Mouse (Mus musculus) lung, postnatal 0 days (tissue): ENCODE results near the gene Gata2. TPM values are rescaled to one million over a fixed set of nuclear protein-coding genes. Genes with fewer than 3 reads are reported as not detected.

Experiments used
- ATAC-seq: fragments of 200-750 bp; cut with Nextera tagmentation; 2 replicates; pipeline ENCODE4 v1.8.0; 2017; ENCODE audit warnings: moderate library complexity
- DNase-seq: peaks from one replicate; pipeline ENCODE4 v3.0.0-alpha.2; 2016; ENCODE audit warnings: low spot score
- H3K27ac ChIP-seq: fragments of 300-500 bp; sonication (generic); 2 replicates; pipeline ENCODE4 v1.5.1; 2014; ENCODE audit warnings: antibody characterized with exemption, mild to moderate bottlenecking, low read length, mixed read lengths
- H3K27me3 ChIP-seq: fragments of 300-500 bp; sonication (generic); replicated peaks from 2 replicates; pipeline ENCODE4 v1.6.1; 2014; ENCODE audit warnings: low read length, mixed read lengths; ENCODE audit not compliant: insufficient read depth
- H3K36me3 ChIP-seq: fragments of 300-500 bp; sonication (generic); 2 replicates; pipeline ENCODE4 v1.6.1; 2014; ENCODE audit warnings: low read length, mixed read lengths; ENCODE audit not compliant: insufficient read depth
- H3K4me1 ChIP-seq: fragments of 300-500 bp; sonication (generic); 2 replicates; pipeline ENCODE4 v1.6.1; 2014; ENCODE audit warnings: antibody characterized with exemption, low read depth, low read length, mixed read lengths; ENCODE audit not compliant: insufficient read depth
- H3K4me2 ChIP-seq: fragments of 300-500 bp; sonication (generic); replicated peaks from 2 replicates; pipeline ENCODE4 v1.6.1; 2014; ENCODE audit warnings: low read depth, mild to moderate bottlenecking, low read length, moderate library complexity, mixed read lengths
- H3K4me3 ChIP-seq: fragments of 300-500 bp; sonication (generic); 2 replicates; pipeline ENCODE4 v1.5.1; 2014; ENCODE audit warnings: low read depth, low read length
- H3K9ac ChIP-seq: fragments of 300-500 bp; sonication (generic); replicated peaks from 2 replicates; pipeline ENCODE4 v1.6.1; 2014; ENCODE audit warnings: low read depth, mild to moderate bottlenecking
- H3K9me3 ChIP-seq: fragments of 300-500 bp; sonication (generic); 2 replicates; pipeline ENCODE4 v1.6.1; 2016; ENCODE audit warnings: low read length, mixed read lengths
- CTCF ChIP-seq: IDR thresholded peaks from 2 replicates; pipeline ENCODE4 v1.5.1; 2016; ENCODE audit warnings: antibody characterized with exemption, mild to moderate bottlenecking
- EP300 ChIP-seq: IDR thresholded peaks from 2 replicates; pipeline ENCODE4 v1.6.1; 2016; ENCODE audit warnings: antibody characterized with exemption, mild to moderate bottlenecking, control low read depth
- WGBS: fragments of 180-500 bp; shearing (Covaris S2); extraction: QIAGEN DNeasy Blood & Tissue Kit; methylation state at CpG from one replicate; pipeline ENCODE4 v1.1.7; 2014; 5-methylcytosine and 5-hydroxymethylcytosine counted together
- polyA plus RNA-seq: library from polyadenylated mRNA; unstranded; fragments of >200 nt; fragmentation: Nextera tagmentation; extraction: Ambion mirVana; gene quantifications from 2 replicates; pipeline ENCODE4 v1.2.1, GENCODE M21; 2015

Gene Gata2
- polyA plus RNA-seq, 1 experiment from 2014 or later: 104 TPM

GRCm38 (mm10) chr6:88205386-88205700, 11.7 kb downstream of the Gata2 start:
- TF ChIP-seq CTCF: no peak
- TF ChIP-seq EP300: no peak
- DNase-seq: no peak
- peaks cover 40% of the 10 kb centered on the region for H3K27me3 ChIP-seq
- H3K27ac ChIP-seq: no peak overlapping the region; the same call in 1 of the 2 replicates
- no peaks in the 10 kb centered on the region for H3K9me3 ChIP-seq
- H3K4me2 ChIP-seq: no peak overlapping the region
- no peak overlapping the region for H3K9ac ChIP-seq
- no peaks in the 10 kb centered on the region for H3K36me3 ChIP-seq
- ATAC-seq: peak; percentile 39
- 0 out of 2 replicates have a peak, but pooled peaks cover 4% of the 10 kb centered on the region for H3K4me1 ChIP-seq
- H3K4me3 ChIP-seq: no peak overlapping the region
- 32% methylated on average over 7 of the region's 7 CpGs for WGBS

GRCm38 (mm10) chr6:88205937-88206336, 12.2 kb downstream of the Gata2 start:
- H3K4me3 ChIP-seq: no peak overlapping the region
- ATAC-seq: peak; percentile 62
- H3K9me3 ChIP-seq: no peaks in the 10 kb centered on the region
- H3K27ac ChIP-seq: no peak overlapping the region
- no peak overlapping the region for H3K9ac ChIP-seq
- peak; percentile 30 for TF ChIP-seq CTCF
- no peak for TF ChIP-seq EP300
- 22% methylated on average over 9 of the region's 9 CpGs for WGBS
- H3K4me1 ChIP-seq: 0 out of 2 replicates have a peak, but pooled peaks cover 4% of the 10 kb centered on the region
- no peaks in the 10 kb centered on the region for H3K36me3 ChIP-seq
- H3K4me2 ChIP-seq: no peak overlapping the region
- DNase-seq: peak; percentile 22
- H3K27me3 ChIP-seq: peaks cover 34% of the 10 kb centered on the region

- no peak for DNase-seq
- Histone ChIP-seq H3K9me3 (no peaks in the 10 kb centered on the region), H3K4me2 (no peak overlapping the region), H3K9ac (no peak overlapping the region), H3K4me3 (no peak overlapping the region), H3K4me1 (0 out of 2 replicates have a peak, but pooled peaks cover 4% of the 10 kb centered on the region), H3K27me3 (peaks cover 34% of the 10 kb centered on the region), H3K36me3 (no peaks in the 10 kb centered on the region), H3K27ac (no peak overlapping the region)
- no peak for ATAC-seq
- no peak for TF ChIP-seq EP300
- TF ChIP-seq CTCF: no peak
- 53% methylated on average over 7 of the region's 7 CpGs for WGBS
Observed at GRCm38 (mm10) chr6:88206566-88206965, 12.9 kb downstream of the Gata2 start.

DNA sequence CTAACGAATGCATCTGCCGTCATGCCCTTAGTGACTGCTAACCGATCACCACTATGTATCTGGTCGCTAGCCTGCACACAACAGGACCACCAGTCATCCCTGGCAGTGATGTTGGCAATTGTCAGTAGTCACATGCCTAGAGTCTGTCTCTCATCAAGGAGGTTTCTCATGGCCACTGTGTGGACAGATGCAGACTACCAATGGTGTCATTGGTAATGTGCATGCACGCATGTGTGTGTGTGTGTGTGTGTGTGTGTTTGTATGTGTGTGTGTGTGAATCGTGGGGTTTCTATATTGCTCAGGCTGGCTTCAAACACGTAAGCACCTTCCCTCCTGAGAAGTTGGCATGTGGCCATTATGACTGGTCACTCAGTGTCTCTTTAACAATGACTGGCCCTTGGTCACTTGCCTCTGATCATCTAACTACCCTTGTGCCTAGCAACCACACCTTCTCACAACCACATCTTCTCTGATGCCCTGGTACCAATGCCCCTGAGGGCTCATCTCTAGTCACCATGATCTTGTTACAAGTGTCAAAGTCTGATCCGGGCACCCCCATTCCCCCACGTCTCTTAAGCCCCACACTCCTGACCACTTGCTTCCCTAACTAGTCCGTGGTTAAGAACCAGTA, 13.8 kb downstream of the Gata2 start:
- Histone ChIP-seq H3K4me2 (no peak overlapping the region), H3K36me3 (no peaks in the 10 kb centered on the region), H3K27me3 (peaks cover 27% of the 10 kb centered on the region), H3K9me3 (no peaks in the 10 kb centered on the region), H3K27ac (no peak overlapping the region), H3K9ac (no peak overlapping the region), H3K4me1 (0 out of 2 replicates have a peak, but pooled peaks cover 4% of the 10 kb centered on the region), H3K4me3 (no peak overlapping the region)
- ATAC-seq (no peak), DNase-seq (no peak)
- WGBS: 82% methylated on average over 10 of the region's 10 CpGs
- TF ChIP-seq EP300: no peak
- no peak for TF ChIP-seq CTCF

- Histone ChIP-seq H3K4me2 (no peak overlapping the region), H3K9me3 (no peaks in the 10 kb centered on the region), H3K36me3 (no peaks in the 10 kb centered on the region), H3K4me1 (0 out of 2 replicates have a peak, but pooled peaks cover 4% of the 10 kb centered on the region), H3K27me3 (peaks cover 26% of the 10 kb centered on the region), H3K4me3 (no peak overlapping the region), H3K27ac (no peak overlapping the region; the same call in 1 of the 2 replicates), H3K9ac (no peak overlapping the region)
- DNase-seq (no peak), ATAC-seq (no peak)
- WGBS: 95% methylated on average over 3 of the region's 3 CpGs
- TF ChIP-seq EP300: no peak
- no peak for TF ChIP-seq CTCF
Observed at GRCm38 (mm10) chr6:88208321-88208720, 14.6 kb downstream of the Gata2 start.

- Histone ChIP-seq H3K9me3 (no peaks in the 10 kb centered on the region), H3K4me2 (no peak overlapping the region), H3K36me3 (no peaks in the 10 kb centered on the region), H3K27me3 (peaks cover 15% of the 10 kb centered on the region), H3K27ac (no peak overlapping the region), H3K4me1 (no peaks in the 10 kb centered on the region), H3K9ac (no peak overlapping the region), H3K4me3 (no peak overlapping the region)
- ATAC-seq (no peak), DNase-seq (peak; percentile 45)
- TF ChIP-seq EP300 (no peak), CTCF (no peak)
- WGBS: 47% methylated on average over 5 of the region's 5 CpGs
Observed at GRCm38 (mm10) chr6:88209453-88209852, 15.8 kb downstream of the Gata2 start.

DNA sequence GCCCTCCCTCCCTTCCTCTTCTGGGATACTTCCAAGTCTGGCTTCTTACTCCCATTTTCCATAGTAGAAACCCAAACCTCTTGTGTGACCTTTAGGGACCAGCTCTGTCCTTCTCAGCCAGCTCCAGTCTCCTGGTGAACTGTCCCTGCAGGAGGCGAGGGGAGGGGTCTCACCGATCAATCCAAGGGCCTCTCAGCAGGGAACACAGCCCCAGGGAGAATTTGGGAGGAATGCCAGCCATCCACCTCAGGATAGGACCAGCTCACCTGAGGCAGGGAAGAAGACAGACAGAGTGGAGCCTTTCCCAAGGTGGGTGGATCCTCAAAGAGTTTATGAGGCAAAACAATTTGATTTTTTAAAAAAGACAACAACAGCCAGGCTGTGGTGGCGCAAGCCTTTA, 16.5 kb downstream of the Gata2 start:
- WGBS: 74% methylated on average over 3 of the region's 3 CpGs
- Histone ChIP-seq H3K4me1 (no peaks in the 10 kb centered on the region), H3K4me3 (no peak overlapping the region), H3K27ac (no peak overlapping the region), H3K4me2 (no peak overlapping the region), H3K9me3 (no peaks in the 10 kb centered on the region), H3K9ac (no peak overlapping the region), H3K36me3 (no peaks in the 10 kb centered on the region), H3K27me3 (peaks cover 8% of the 10 kb centered on the region; the same call in 1 of the 2 replicates)
- DNase-seq (no peak), ATAC-seq (no peak)
- TF ChIP-seq EP300 (no peak), CTCF (no peak)
